Mouse (Mus musculus) neural tube, embryonic 13.5 days (tissue): ENCODE measurements around the gene Tspoap1. TPM values are rescaled to one million over a fixed set of nuclear protein-coding genes. Genes with fewer than 3 reads are reported as not detected.

ENCODE experiments used
- ATAC-seq: fragments of 200-750 bp; cut with Nextera tagmentation; 2 replicates; pipeline ENCODE4 v1.8.0; 2017; ENCODE audit warnings: low read depth, mild to moderate bottlenecking, moderate TSS enrichment, moderate library complexity
- H3K27ac ChIP-seq: fragments of 300-500 bp; sonication (generic); replicated peaks from 2 replicates; pipeline ENCODE4 v1.5.1; 2015; ENCODE audit warnings: moderate library complexity, mild to moderate bottlenecking, inconsistent platforms
- H3K27me3 ChIP-seq: fragments of 300-500 bp; sonication (generic); 2 replicates; pipeline ENCODE4 v1.6.1; 2015; ENCODE audit warnings: mild to moderate bottlenecking, inconsistent platforms
- H3K36me3 ChIP-seq: fragments of 300-500 bp; sonication (generic); 2 replicates; pipeline ENCODE4 v1.6.1; 2015; ENCODE audit warnings: mild to moderate bottlenecking, inconsistent platforms
- H3K4me1 ChIP-seq: fragments of 300-500 bp; sonication (generic); replicated peaks from 2 replicates; pipeline ENCODE4 v1.6.1; 2015; ENCODE audit warnings: inconsistent platforms
- H3K4me2 ChIP-seq: fragments of 300-500 bp; sonication (generic); 2 replicates; pipeline ENCODE4 v1.6.1; 2015; ENCODE audit warnings: inconsistent platforms, mild to moderate bottlenecking, moderate library complexity
- H3K4me3 ChIP-seq: fragments of 300-500 bp; sonication (generic); 2 replicates; pipeline ENCODE4 v1.5.1; 2015; ENCODE audit warnings: mild to moderate bottlenecking, inconsistent platforms
- H3K9ac ChIP-seq: fragments of 300-500 bp; sonication (generic); 2 replicates; pipeline ENCODE4 v1.6.1; 2015; ENCODE audit warnings: moderate library complexity, mild to moderate bottlenecking, inconsistent platforms
- H3K9me3 ChIP-seq: fragments of 300-500 bp; sonication (generic); 2 replicates; pipeline ENCODE4 v1.6.1; 2016; ENCODE audit warnings: inconsistent platforms
- WGBS: fragments of 180-500 bp; shearing (Covaris S2); methylation state at CpG from one replicate; pipeline ENCODE4 v1.1.7; 2015; 5-methylcytosine and 5-hydroxymethylcytosine counted together
- polyA plus RNA-seq: library from polyadenylated mRNA; unstranded; fragments of >200 nt; fragmentation: Nextera tagmentation; extraction: Ambion mirVana; gene quantifications from 2 replicates; pipeline ENCODE4 v1.2.1, GENCODE M21; 2015

Tspoap1 gene
- polyA plus RNA-seq, 1 experiment from 2014 or later, result 27.0 TPM

DNA sequence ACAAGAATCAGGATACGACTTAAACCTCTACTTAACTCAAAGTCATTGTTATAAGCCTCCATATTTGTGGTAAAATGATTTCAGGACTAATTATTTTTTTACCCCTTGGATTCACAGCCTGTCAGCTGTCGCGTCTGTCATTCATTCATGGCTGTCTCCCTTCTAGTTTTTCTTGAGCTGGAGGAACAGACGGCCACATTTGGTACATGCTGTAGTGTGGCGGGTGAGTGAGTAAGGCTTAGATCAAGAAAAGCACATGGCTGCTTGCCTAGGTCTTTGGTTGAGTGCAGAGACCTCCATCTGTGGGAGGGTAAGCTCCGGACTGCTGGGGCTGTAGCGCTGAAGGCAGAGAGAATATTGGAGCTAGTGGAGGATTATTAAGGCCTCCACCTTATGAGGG is 12.6 kb upstream of the Tspoap1 start:
- no peak overlapping the region for H3K27ac ChIP-seq
- no peaks in the 10 kb centered on the region for H3K9me3 ChIP-seq
- H3K27me3 ChIP-seq, result no peaks in the 10 kb centered on the region; the same call in 1 of the 2 replicates
- no peak overlapping the region for H3K9ac ChIP-seq
- no peaks in the 10 kb centered on the region for H3K4me1 ChIP-seq
- H3K4me3 ChIP-seq, result no peak overlapping the region
- peaks cover 26% of the 10 kb centered on the region for H3K36me3 ChIP-seq
- no peak for ATAC-seq
- 96% methylated on average over 7 of the region's 7 CpGs for WGBS
- no peak overlapping the region for H3K4me2 ChIP-seq

DNA sequence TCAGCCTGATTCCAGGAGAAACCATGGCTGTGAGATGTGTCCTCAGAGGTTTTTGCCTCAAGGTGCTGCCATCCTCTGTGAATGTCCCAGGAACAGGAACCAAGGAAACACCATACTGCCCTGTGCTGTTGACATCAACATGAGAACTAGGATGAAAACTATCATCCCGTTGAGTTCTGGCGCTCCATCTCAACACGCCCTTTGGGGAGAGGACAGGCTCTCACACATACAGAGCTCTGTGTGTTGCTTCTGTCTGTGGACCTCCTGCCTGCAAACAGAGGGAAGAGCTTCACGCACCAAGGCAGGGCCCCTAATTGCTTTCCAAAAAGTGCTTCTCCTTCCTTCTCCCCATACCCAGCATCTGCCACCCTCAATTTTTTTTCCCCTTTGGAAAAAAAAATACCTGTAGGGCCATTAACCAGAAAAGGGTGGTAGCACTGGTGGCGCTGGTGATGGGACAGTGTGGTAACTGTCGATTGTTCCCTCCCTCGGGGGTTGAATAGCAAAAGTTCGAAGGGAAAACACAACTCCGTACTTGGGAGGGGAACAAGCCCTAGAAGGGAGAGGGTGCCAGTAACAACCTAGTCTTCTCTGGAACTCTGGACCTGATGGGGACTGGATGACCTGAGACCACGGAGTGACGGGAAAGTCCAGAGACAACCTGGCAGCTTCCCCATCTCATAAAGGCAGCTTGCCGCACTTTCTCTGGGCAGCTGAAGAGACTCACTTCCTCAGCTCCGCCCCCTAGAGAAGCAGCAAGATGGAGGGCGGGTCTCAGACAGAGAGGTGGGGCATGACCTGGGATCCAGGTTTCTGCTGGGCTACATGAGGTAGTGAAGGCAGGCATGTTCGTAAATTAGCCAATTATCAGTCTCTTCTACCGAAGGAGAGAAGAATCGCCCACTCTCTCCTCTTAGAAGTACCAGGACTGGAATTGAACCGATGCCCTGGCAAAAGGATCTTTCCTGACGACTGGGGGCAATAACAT is 11.9 kb upstream of the Tspoap1 start:
- Histone ChIP-seq H3K9ac (no peak overlapping the region), H3K4me2 (no peak overlapping the region), H3K36me3 (peaks cover 20% of the 10 kb centered on the region), H3K4me3 (no peak overlapping the region), H3K27ac (no peak overlapping the region), H3K9me3 (no peaks in the 10 kb centered on the region), H3K27me3 (no peaks in the 10 kb centered on the region; the same call in 1 of the 2 replicates), H3K4me1 (no peaks in the 10 kb centered on the region)
- no peak for ATAC-seq
- 43% methylated on average over 19 of the region's 19 CpGs for WGBS

DNA sequence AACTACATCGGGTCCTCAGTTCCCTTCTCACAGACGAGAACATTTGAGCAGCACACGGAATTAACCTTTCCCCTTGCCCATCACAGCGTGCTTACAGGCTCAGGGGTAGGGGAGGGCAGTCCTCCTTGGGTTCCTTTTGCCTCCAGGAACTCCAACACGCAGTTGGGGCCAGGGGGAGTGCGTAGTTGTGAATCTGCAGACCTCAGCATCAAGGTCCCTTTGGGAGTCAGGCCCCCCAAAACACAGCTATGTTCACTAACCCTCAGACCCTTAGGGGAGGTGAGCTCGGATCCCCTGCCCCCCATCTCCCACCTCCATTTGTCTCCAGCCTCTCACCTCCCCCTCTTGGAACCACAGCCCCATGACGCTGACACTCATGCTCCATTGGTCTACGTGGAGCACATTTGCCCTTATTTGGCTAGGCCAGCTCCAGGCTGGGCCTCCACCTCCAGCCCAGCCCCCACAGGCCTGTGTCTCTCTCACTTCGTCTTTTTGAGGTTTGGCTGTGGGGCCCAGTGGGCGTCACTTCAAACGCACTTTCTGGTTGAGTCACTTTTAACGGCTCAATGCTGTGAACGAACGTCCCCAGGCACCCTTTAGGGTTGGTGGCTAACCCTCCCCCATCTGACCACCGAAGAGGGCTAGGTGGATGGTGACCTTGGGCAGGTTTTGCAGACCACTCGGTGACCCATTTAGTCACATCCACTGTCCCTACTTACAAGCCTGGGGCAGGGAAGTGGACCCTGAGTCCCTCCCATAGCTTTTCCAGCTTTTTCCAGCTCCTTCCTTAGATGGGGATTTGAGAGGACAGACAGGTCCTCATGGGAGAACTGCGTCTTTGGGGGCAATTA is 10.9 kb upstream of the Tspoap1 start:
- Histone ChIP-seq H3K36me3 (peaks cover 10% of the 10 kb centered on the region), H3K4me1 (no peaks in the 10 kb centered on the region), H3K27me3 (no peaks in the 10 kb centered on the region; the same call in 1 of the 2 replicates), H3K4me2 (no peak overlapping the region), H3K9ac (no peak overlapping the region), H3K9me3 (no peaks in the 10 kb centered on the region), H3K27ac (no peak overlapping the region), H3K4me3 (no peak overlapping the region)
- ATAC-seq, result no peak
- 56% methylated on average over 18 of the region's 18 CpGs for WGBS

- H3K9ac ChIP-seq, result no peak overlapping the region
- peaks cover 4% of the 10 kb centered on the region for H3K36me3 ChIP-seq
- no peak overlapping the region for H3K4me3 ChIP-seq
- H3K9me3 ChIP-seq, result no peaks in the 10 kb centered on the region
- no peaks in the 10 kb centered on the region for H3K4me1 ChIP-seq
- 77% methylated on average over 11 of the region's 11 CpGs for WGBS
- no peak for ATAC-seq
- no peak overlapping the region for H3K27ac ChIP-seq
- H3K4me2 ChIP-seq, result no peak overlapping the region
- no peaks in the 10 kb centered on the region; the same call in 1 of the 2 replicates for H3K27me3 ChIP-seq
Measured at GRCm38 (mm10) chr11:87750043-87750421, 10.3 kb upstream of the Tspoap1 start.

DNA sequence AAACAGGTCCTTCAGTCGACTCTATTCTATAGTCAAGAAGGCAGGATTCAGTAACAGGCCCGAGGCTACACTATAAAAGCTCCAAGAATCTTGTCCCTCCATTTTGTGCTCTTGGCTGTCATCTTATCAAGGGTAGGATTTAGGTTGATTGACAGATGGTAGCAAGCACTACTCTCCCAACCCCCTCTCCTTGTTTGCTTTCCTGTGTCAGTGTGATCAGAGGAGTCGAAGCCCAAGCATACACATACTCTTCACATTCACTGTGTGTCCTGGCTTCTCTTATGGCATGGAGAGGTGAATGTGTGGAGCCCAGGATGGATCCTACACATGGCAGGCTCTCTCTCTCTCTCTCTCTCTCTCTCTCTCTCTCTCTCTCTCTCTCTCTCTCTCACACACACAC is 9.8 kb upstream of the Tspoap1 start:
- WGBS, result 78% methylated on average over 3 of the region's 3 CpGs
- H3K4me1 ChIP-seq, result no peaks in the 10 kb centered on the region
- ATAC-seq, result no peak
- H3K9me3 ChIP-seq, result no peaks in the 10 kb centered on the region
- no peak overlapping the region for H3K4me2 ChIP-seq
- H3K27ac ChIP-seq, result no peak overlapping the region
- no peaks in the 10 kb centered on the region; the same call in 1 of the 2 replicates for H3K36me3 ChIP-seq
- H3K9ac ChIP-seq, result no peak overlapping the region
- no peak overlapping the region for H3K4me3 ChIP-seq
- no peaks in the 10 kb centered on the region; the same call in 1 of the 2 replicates for H3K27me3 ChIP-seq

GRCm38 (mm10) chr11:87751031-87751430 is 9.3 kb upstream of the Tspoap1 start:
- H3K9me3 ChIP-seq, result no peaks in the 10 kb centered on the region
- H3K27ac ChIP-seq, result no peak overlapping the region
- no peak overlapping the region for H3K4me2 ChIP-seq
- ATAC-seq, result no peak
- H3K9ac ChIP-seq, result no peak overlapping the region
- WGBS, result 82% methylated on average over 8 of the region's 8 CpGs
- no peaks in the 10 kb centered on the region for H3K4me1 ChIP-seq
- H3K27me3 ChIP-seq, result no peaks in the 10 kb centered on the region; the same call in 1 of the 2 replicates
- no peak overlapping the region for H3K4me3 ChIP-seq
- H3K36me3 ChIP-seq, result no peaks in the 10 kb centered on the region

GRCm38 (mm10) chr11:87751491-87751966 is 8.8 kb upstream of the Tspoap1 start:
- ATAC-seq, result no peak
- no peaks in the 10 kb centered on the region for H3K36me3 ChIP-seq
- H3K4me2 ChIP-seq, result no peak overlapping the region
- no peak overlapping the region for H3K9ac ChIP-seq
- H3K27ac ChIP-seq, result no peak overlapping the region
- no peak overlapping the region for H3K4me3 ChIP-seq
- 76% methylated on average over 4 of the region's 4 CpGs for WGBS
- no peaks in the 10 kb centered on the region; the same call in 1 of the 2 replicates for H3K27me3 ChIP-seq
- no peaks in the 10 kb centered on the region for H3K4me1 ChIP-seq
- no peaks in the 10 kb centered on the region for H3K9me3 ChIP-seq

DNA sequence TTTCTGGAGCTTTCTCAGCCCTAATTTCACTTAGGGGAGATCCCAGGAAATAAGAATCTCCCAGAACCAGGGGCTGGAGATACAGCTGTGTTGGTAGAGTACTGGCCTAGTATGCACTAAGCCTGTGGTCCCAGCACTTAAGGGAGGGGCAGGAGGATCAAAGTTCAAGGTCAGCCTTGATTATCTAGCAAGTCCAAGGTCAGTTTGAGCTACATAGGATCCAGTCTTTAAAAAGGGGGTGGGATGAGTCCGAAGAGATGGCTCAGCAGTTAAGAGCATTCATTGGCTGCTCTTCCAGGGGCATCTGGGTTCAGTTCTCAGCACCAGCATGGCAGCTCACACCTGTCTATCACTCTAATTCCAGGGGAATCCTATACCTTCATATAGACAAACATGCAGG is 8.0 kb upstream of the Tspoap1 start:
- Histone ChIP-seq H3K9ac (no peak overlapping the region), H3K4me2 (no peak overlapping the region), H3K27ac (no peak overlapping the region), H3K4me3 (no peak overlapping the region), H3K36me3 (no peaks in the 10 kb centered on the region), H3K4me1 (no peaks in the 10 kb centered on the region), H3K9me3 (no peaks in the 10 kb centered on the region), H3K27me3 (no peaks in the 10 kb centered on the region; the same call in 1 of the 2 replicates)
- no peak for ATAC-seq
- WGBS, result 73% methylated on average over 1 of the region's 1 CpGs

- 83% methylated on average over 8 of the region's 8 CpGs for WGBS
- no peaks in the 10 kb centered on the region; the same call in 1 of the 2 replicates for H3K27me3 ChIP-seq
- no peak overlapping the region for H3K4me3 ChIP-seq
- no peak overlapping the region for H3K27ac ChIP-seq
- H3K4me1 ChIP-seq, result no peaks in the 10 kb centered on the region
- no peak for ATAC-seq
- no peaks in the 10 kb centered on the region for H3K9me3 ChIP-seq
- H3K36me3 ChIP-seq, result no peaks in the 10 kb centered on the region
- no peak overlapping the region for H3K9ac ChIP-seq
- no peak overlapping the region for H3K4me2 ChIP-seq
Measured at GRCm38 (mm10) chr11:87753255-87753654, 7.1 kb upstream of the Tspoap1 start.

- Histone ChIP-seq H3K4me1 (no peaks in the 10 kb centered on the region), H3K27me3 (no peaks in the 10 kb centered on the region), H3K27ac (no peak overlapping the region), H3K4me3 (no peak overlapping the region), H3K4me2 (no peak overlapping the region), H3K36me3 (no peaks in the 10 kb centered on the region), H3K9me3 (no peaks in the 10 kb centered on the region), H3K9ac (no peak overlapping the region)
- WGBS, result 92% methylated on average over 5 of the region's 5 CpGs
- no peak for ATAC-seq
Measured at GRCm38 (mm10) chr11:87753891-87754501, 6.3 kb upstream of the Tspoap1 start.

DNA sequence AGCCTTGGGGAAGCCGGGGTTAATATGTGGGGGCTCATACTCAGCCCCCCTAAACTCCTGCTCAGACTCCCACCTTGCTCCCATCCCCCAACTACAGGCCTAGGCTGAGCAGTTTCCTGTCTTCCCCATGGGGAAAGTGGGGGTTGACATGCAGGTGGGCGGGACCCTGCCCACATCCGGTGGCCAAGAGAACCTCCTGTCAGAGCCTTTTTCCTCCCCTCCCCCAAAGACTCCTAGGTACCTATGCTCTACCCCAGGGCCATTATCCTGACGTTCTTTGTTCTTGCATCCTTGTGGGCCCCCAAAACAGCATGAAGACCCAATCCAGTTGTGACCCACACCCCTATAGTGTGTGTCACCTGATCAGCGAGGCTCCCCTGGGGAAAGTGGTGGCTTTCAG is 5.7 kb upstream of the Tspoap1 start:
- ATAC-seq, result no peak
- Histone ChIP-seq H3K4me3 (no peak overlapping the region), H3K27ac (no peak overlapping the region), H3K4me2 (no peak overlapping the region), H3K9me3 (no peaks in the 10 kb centered on the region), H3K9ac (no peak overlapping the region), H3K27me3 (no peaks in the 10 kb centered on the region), H3K36me3 (no peaks in the 10 kb centered on the region), H3K4me1 (peaks cover 2% of the 10 kb centered on the region)
- 72% methylated on average over 5 of the region's 5 CpGs for WGBS
